Mouse (Mus musculus): ENCODE results near the gene Cbwd1. TPM values are rescaled to one million over a fixed set of nuclear protein-coding genes. Genes with fewer than 3 reads are reported as not detected.

The Cbwd1 gene
- total RNA-seq (2021), result 10 to 100 TPM; 12.3 to 12.5 TPM
- long read RNA-seq, experiment 1, transcript Cbwd1-201 (15 exons, 1,929 nt), result major isoform, 8 of 15 reads
- long read RNA-seq, experiment 1, partial matches to known transcripts, result 0 of 15 reads
- long read RNA-seq, experiment 1, other reads (novel, unspliced or antisense), result 7 of 15 reads
- long read RNA-seq, experiment 2, transcript Cbwd1-201 (15 exons, 1,929 nt), result major isoform, 6 of 11 reads
- long read RNA-seq, experiment 2, partial matches to known transcripts, result 2 of 11 reads
- long read RNA-seq, experiment 2, other reads (novel, unspliced or antisense), result 3 of 11 reads

GRCm38 (mm10) chr19:24961172-24961962 is at the start of gene Cbwd1:
Cbwd1 (minus strand) TSS chr19:24961610.
- DNase-seq, result peak; percentile 98

GRCm38 (mm10) chr19:25008509-25008908 is 47.1 kb upstream of the Cbwd1 start:
- DNase-seq, result no peak

GRCm38 (mm10) chr19:25006686-25007085 is 45.3 kb upstream of the Cbwd1 start:
- no peak for DNase-seq

- no peak for DNase-seq
Measured at GRCm38 (mm10) chr19:25003810-25004209, 42.4 kb upstream of the Cbwd1 start.

GRCm38 (mm10) chr19:25002828-25003227 is 41.4 kb upstream of the Cbwd1 start:
- peak in 1 of 2 experiments; percentile 7 for DNase-seq

- DNase-seq, result no peak
Measured at GRCm38 (mm10) chr19:25002032-25002431, 40.6 kb upstream of the Cbwd1 start.

- peak in 1 of 2 experiments; percentile 6 for DNase-seq
Measured at GRCm38 (mm10) chr19:25000153-25000552, 38.7 kb upstream of the Cbwd1 start.

GRCm38 (mm10) chr19:24999201-24999886 is 37.9 kb upstream of the Cbwd1 start, which contains the start of gene Dock8:
Dock8 (plus strand) TSS chr19:24999534.
- DNase-seq, result peak; percentile 83 to 85

GRCm38 (mm10) chr19:24998561-24998960 is 37.2 kb upstream of the Cbwd1 start:
- DNase-seq, result no peak

- no peak for DNase-seq
Measured at GRCm38 (mm10) chr19:24996815-24997704, 35.6 kb upstream of the Cbwd1 start.

- DNase-seq, result no peak
Measured at GRCm38 (mm10) chr19:24994900-24995299, 33.5 kb upstream of the Cbwd1 start.

GRCm38 (mm10) chr19:24993526-24993925 is 32.1 kb upstream of the Cbwd1 start:
- no peak for DNase-seq

GRCm38 (mm10) chr19:24990138-24990822 is 28.9 kb upstream of the Cbwd1 start:
- no peak for DNase-seq

GRCm38 (mm10) chr19:24988831-24989230 is 27.4 kb upstream of the Cbwd1 start:
- DNase-seq, result peak in 1 of 2 experiments; percentile 34

GRCm38 (mm10) chr19:24987355-24987754 is 25.9 kb upstream of the Cbwd1 start:
- DNase-seq, result no peak

GRCm38 (mm10) chr19:24985045-24985444 is 23.6 kb upstream of the Cbwd1 start:
- DNase-seq, result no peak

GRCm38 (mm10) chr19:24983857-24984498 is 22.6 kb upstream of the Cbwd1 start:
- no peak for DNase-seq

GRCm38 (mm10) chr19:24983050-24983449 is 21.6 kb upstream of the Cbwd1 start:
- no peak for DNase-seq

- DNase-seq, result peak; percentile 33 to 47
Measured at GRCm38 (mm10) chr19:24981294-24981693, 19.9 kb upstream of the Cbwd1 start.
